Mouse (Mus musculus) embryonic facial prominence, embryonic 15.5 days (tissue): ENCODE data around the gene 2210011C24Rik. TPM values are rescaled to one million over a fixed set of nuclear protein-coding genes. Genes with fewer than 3 reads are reported as not detected.
A peak's percentile ranks its signal among the peaks of the same experiment; 100 is the strongest.

Experiments used
- ATAC-seq: fragments of 200-750 bp; cut with Nextera tagmentation; 2 replicates; pipeline ENCODE4 v1.8.0; 2017; ENCODE audit warnings: low read depth, moderate TSS enrichment; ENCODE audit not compliant: insufficient number of reproducible peaks, low FRiP score, low TSS enrichment
- H3K27ac ChIP-seq: fragments of 300-500 bp; sonication (generic); replicated peaks from 2 replicates; pipeline ENCODE4 v1.5.1; 2015; ENCODE audit warnings: mild to moderate bottlenecking, inconsistent platforms
- H3K27me3 ChIP-seq: fragments of 300-500 bp; sonication (generic); 2 replicates; pipeline ENCODE4 v1.6.1; 2015; ENCODE audit warnings: inconsistent platforms
- H3K36me3 ChIP-seq: fragments of 300-500 bp; sonication (generic); 2 replicates; pipeline ENCODE4 v1.6.1; 2015; ENCODE audit warnings: mild to moderate bottlenecking, inconsistent platforms
- H3K4me1 ChIP-seq: fragments of 300-500 bp; sonication (generic); 2 replicates; pipeline ENCODE4 v1.6.1; 2015; ENCODE audit warnings: inconsistent platforms
- H3K4me2 ChIP-seq: fragments of 300-500 bp; sonication (generic); replicated peaks from 2 replicates; pipeline ENCODE4 v1.6.1; 2015; ENCODE audit warnings: mild to moderate bottlenecking, inconsistent platforms
- H3K4me3 ChIP-seq: fragments of 300-500 bp; sonication (generic); replicated peaks from 2 replicates; pipeline ENCODE4 v1.5.1; 2015; ENCODE audit warnings: mild to moderate bottlenecking, inconsistent platforms
- H3K9ac ChIP-seq: fragments of 300-500 bp; sonication (generic); 2 replicates; pipeline ENCODE4 v1.6.1; 2015; ENCODE audit warnings: inconsistent platforms
- H3K9me3 ChIP-seq: fragments of 300-500 bp; sonication (generic); replicated peaks from 2 replicates; pipeline ENCODE4 v1.6.1; 2016; ENCODE audit warnings: inconsistent platforms
- WGBS: fragments of 180-500 bp; shearing (Covaris S2); methylation state at CpG from one replicate; pipeline ENCODE4 v1.1.7; 2015; 5-methylcytosine and 5-hydroxymethylcytosine counted together
- polyA plus RNA-seq: library from polyadenylated mRNA; unstranded; fragments of >200 nt; fragmentation: Nextera tagmentation; extraction: Ambion mirVana; gene quantifications from 2 replicates; pipeline ENCODE4 v1.2.1, GENCODE M21; 2015

2210011C24Rik gene
- polyA plus RNA-seq, 1 experiment from 2014 or later = 0.88 TPM

GRCm38 (mm10) chr8:84042066-84042947 lies 30.3 kb upstream of the 2210011C24Rik start, which contains the start of gene Il27ra:
Gene Il27ra, minus strand, starts transcription at chr8:84042589.
- ATAC-seq = peak; percentile 48
- Histone ChIP-seq H3K4me3 (peak within 1 kb of the TSS; percentile 40), H3K4me2 (peak within 1 kb of the TSS; percentile 80), H3K36me3 (no peaks in the 10 kb centered on the region), H3K27me3 (peaks cover 61% of the 10 kb centered on the region), H3K9ac (peak within 1 kb of the TSS; percentile 16; the same call in 1 of the 2 replicates), H3K27ac (no peak within 1 kb of the TSS), H3K9me3 (no peaks in the 10 kb centered on the region), H3K4me1 (peaks cover 15% of the 10 kb centered on the region)
- WGBS = 2% methylated on average over 40 of the region's 40 CpGs

GRCm38 (mm10) chr8:84039050-84039449 lies 27.1 kb upstream of the 2210011C24Rik start:
- no peak overlapping the region for H3K27ac ChIP-seq
- WGBS = 4% methylated on average over 5 of the region's 5 CpGs
- H3K27me3 ChIP-seq = peaks cover 42% of the 10 kb centered on the region
- ATAC-seq = no peak
- no peak overlapping the region for H3K4me3 ChIP-seq
- no peak overlapping the region for H3K9ac ChIP-seq
- H3K4me2 ChIP-seq = no peak overlapping the region
- H3K9me3 ChIP-seq = no peaks in the 10 kb centered on the region
- H3K4me1 ChIP-seq = peaks cover 15% of the 10 kb centered on the region
- no peaks in the 10 kb centered on the region for H3K36me3 ChIP-seq

GRCm38 (mm10) chr8:84038015-84038414 lies 26.0 kb upstream of the 2210011C24Rik start:
- 75% methylated on average over 5 of the region's 5 CpGs for WGBS
- ATAC-seq = no peak
- H3K9me3 ChIP-seq = no peaks in the 10 kb centered on the region
- H3K27me3 ChIP-seq = peaks cover 31% of the 10 kb centered on the region
- no peak overlapping the region for H3K4me3 ChIP-seq
- H3K27ac ChIP-seq = no peak overlapping the region
- H3K4me1 ChIP-seq = peaks cover 13% of the 10 kb centered on the region
- no peak overlapping the region for H3K4me2 ChIP-seq
- H3K9ac ChIP-seq = no peak overlapping the region
- H3K36me3 ChIP-seq = no peaks in the 10 kb centered on the region

- Histone ChIP-seq H3K4me3 (no peak overlapping the region), H3K27ac (no peak overlapping the region), H3K4me1 (no peaks in the 10 kb centered on the region), H3K9ac (no peak overlapping the region), H3K27me3 (no peaks in the 10 kb centered on the region), H3K36me3 (no peaks in the 10 kb centered on the region), H3K4me2 (no peak overlapping the region), H3K9me3 (no peaks in the 10 kb centered on the region)
- ATAC-seq = no peak
- WGBS = 70% methylated on average over 4 of the region's 4 CpGs
These were observed 20.8 kb upstream of the 2210011C24Rik start for GRCm38 (mm10) chr8:84032777-84033176.

GRCm38 (mm10) chr8:84029272-84029671 lies 17.3 kb upstream of the 2210011C24Rik start:
- no peak for ATAC-seq
- peaks cover 13% of the 10 kb centered on the region; the same call in 1 of the 2 replicates for H3K27me3 ChIP-seq
- H3K4me2 ChIP-seq = no peak overlapping the region
- 87% methylated on average over 5 of the region's 5 CpGs for WGBS
- peaks cover 16% of the 10 kb centered on the region for H3K4me1 ChIP-seq
- H3K4me3 ChIP-seq = no peak overlapping the region
- H3K9me3 ChIP-seq = no peaks in the 10 kb centered on the region
- H3K27ac ChIP-seq = no peak overlapping the region
- no peaks in the 10 kb centered on the region for H3K36me3 ChIP-seq
- H3K9ac ChIP-seq = no peak overlapping the region

GRCm38 (mm10) chr8:84027449-84027848 lies 15.5 kb upstream of the 2210011C24Rik start:
- H3K9ac ChIP-seq = no peak overlapping the region
- no peak for ATAC-seq
- peaks cover 16% of the 10 kb centered on the region for H3K4me1 ChIP-seq
- no peak overlapping the region for H3K4me3 ChIP-seq
- peaks cover 13% of the 10 kb centered on the region; the same call in 1 of the 2 replicates for H3K27me3 ChIP-seq
- WGBS = 14% methylated on average over 10 of the region's 10 CpGs
- no peaks in the 10 kb centered on the region for H3K9me3 ChIP-seq
- no peaks in the 10 kb centered on the region for H3K36me3 ChIP-seq
- H3K27ac ChIP-seq = no peak overlapping the region
- H3K4me2 ChIP-seq = no peak overlapping the region

- H3K4me2 ChIP-seq = peak overlapping the region; percentile 85
- peak overlapping the region; percentile 49 for H3K4me3 ChIP-seq
- peak overlapping the region; percentile 35 for H3K9ac ChIP-seq
- H3K9me3 ChIP-seq = no peaks in the 10 kb centered on the region
- H3K36me3 ChIP-seq = no peaks in the 10 kb centered on the region
- H3K27me3 ChIP-seq = peaks cover 22% of the 10 kb centered on the region; the same call in 1 of the 2 replicates
- under 1% methylated on average over 41 of the region's 41 CpGs for WGBS
- H3K4me1 ChIP-seq = peaks cover 23% of the 10 kb centered on the region
- ATAC-seq = peak; percentile 71
- no peak overlapping the region for H3K27ac ChIP-seq
These were observed 13.9 kb upstream of the 2210011C24Rik start for GRCm38 (mm10) chr8:84025863-84026262.

- H3K4me1 ChIP-seq = peaks cover 23% of the 10 kb centered on the region
- 17% methylated on average over 10 of the region's 10 CpGs for WGBS
- no peaks in the 10 kb centered on the region for H3K9me3 ChIP-seq
- peaks cover 27% of the 10 kb centered on the region; the same call in 1 of the 2 replicates for H3K27me3 ChIP-seq
- no peak overlapping the region for H3K4me3 ChIP-seq
- H3K4me2 ChIP-seq = no peak overlapping the region
- ATAC-seq = no peak
- no peaks in the 10 kb centered on the region for H3K36me3 ChIP-seq
- H3K9ac ChIP-seq = no peak overlapping the region
- H3K27ac ChIP-seq = no peak overlapping the region
These were observed 12.2 kb upstream of the 2210011C24Rik start for GRCm38 (mm10) chr8:84024171-84024570.

- WGBS = 51% methylated on average over 1 of the region's 1 CpGs
- peaks cover 27% of the 10 kb centered on the region; the same call in 1 of the 2 replicates for H3K27me3 ChIP-seq
These were observed 11.7 kb upstream of the 2210011C24Rik start for GRCm38 (mm10) chr8:84023631-84024030.

GRCm38 (mm10) chr8:84023085-84023484 lies 11.1 kb upstream of the 2210011C24Rik start:
- Histone ChIP-seq H3K9me3 (no peaks in the 10 kb centered on the region), H3K36me3 (no peaks in the 10 kb centered on the region), H3K4me3 (no peak overlapping the region), H3K9ac (no peak overlapping the region), H3K4me1 (peaks cover 23% of the 10 kb centered on the region), H3K27me3 (peaks cover 27% of the 10 kb centered on the region; the same call in 1 of the 2 replicates), H3K4me2 (no peak overlapping the region), H3K27ac (no peak overlapping the region)
- WGBS = 19% methylated on average over 5 of the region's 5 CpGs
- no peak for ATAC-seq

More at GRCm38 (mm10) chr8:84023631-84024030, 11.7 kb upstream of the 2210011C24Rik start:
- no peaks in the 10 kb centered on the region for H3K9me3 ChIP-seq
- H3K4me3 ChIP-seq = no peak overlapping the region
- peaks cover 23% of the 10 kb centered on the region for H3K4me1 ChIP-seq
- no peaks in the 10 kb centered on the region for H3K36me3 ChIP-seq
- H3K27ac ChIP-seq = no peak overlapping the region
- ATAC-seq = no peak
- H3K4me2 ChIP-seq = no peak overlapping the region
- H3K9ac ChIP-seq = no peak overlapping the region

GRCm38 (mm10) chr8:84021569-84021968 lies 9.6 kb upstream of the 2210011C24Rik start:
- peak overlapping the region; percentile 32 for H3K4me2 ChIP-seq
- H3K9ac ChIP-seq = no peak overlapping the region
- H3K27me3 ChIP-seq = peaks cover 18% of the 10 kb centered on the region; the same call in 1 of the 2 replicates
- no peak for ATAC-seq
- H3K27ac ChIP-seq = no peak overlapping the region
- H3K36me3 ChIP-seq = no peaks in the 10 kb centered on the region
- no peak overlapping the region for H3K4me3 ChIP-seq
- H3K9me3 ChIP-seq = no peaks in the 10 kb centered on the region
- peaks cover 17% of the 10 kb centered on the region; the same call in 1 of the 2 replicates for H3K4me1 ChIP-seq
- WGBS = 43% methylated on average over 12 of the region's 12 CpGs
